Mouse (Mus musculus) spleen, adult 2 months (tissue): ENCODE results near the gene Gzmm.

Experiments used
- CTCF ChIP-seq: fragments of 200-500 bp; IDR thresholded peaks from 2 replicates; pipeline ENCODE4 v1.5.1; 2011; ENCODE audit warnings: mild to moderate bottlenecking, inconsistent platforms; ENCODE audit not compliant: insufficient read depth, insufficient read length, insufficient replicate concordance; ENCODE audit errors: extremely low read depth
- POLR2A ChIP-seq: fragments of 200-500 bp; IDR thresholded peaks from 2 replicates; pipeline ENCODE4 v1.6.1; 2011; ENCODE audit warnings: low read depth, low read length, inconsistent platforms

DNA sequence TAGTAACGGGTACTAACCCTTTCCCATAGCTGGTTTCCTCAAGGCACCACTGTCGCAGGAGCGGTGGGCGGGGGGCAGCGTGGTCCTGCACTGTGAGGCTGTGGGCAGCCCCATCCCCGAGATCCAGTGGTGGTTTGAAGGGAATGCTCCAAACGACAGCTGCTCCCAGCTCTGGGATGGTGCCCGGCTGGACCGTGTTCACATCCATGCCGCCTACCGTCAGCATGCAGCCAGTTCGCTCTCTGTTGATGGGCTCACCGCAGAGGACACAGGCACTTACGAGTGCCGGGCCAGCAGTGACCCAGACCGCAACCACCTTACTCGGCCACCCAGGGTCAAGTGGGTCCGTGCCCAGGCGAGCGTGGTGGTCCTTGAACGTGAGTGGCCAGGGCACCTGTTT lies 19.8 kb downstream of the Gzmm start:
- no peak for TF ChIP-seq CTCF
- TF ChIP-seq POLR2A = no peak
